Mouse (Mus musculus) left cerebral cortex, adult 18-20 months (tissue): Measurements from ENCODE around the gene Plin4. TPM values are rescaled to one million over a fixed set of nuclear protein-coding genes. Genes with fewer than 3 reads are reported as not detected.
"Not testable (repeated sequence)": the region's sequence is repeated elsewhere in the genome, so short reads cannot be mapped to it uniquely, and the experiment has no call there.

Source experiments
- DNase-seq, 2 experiments: peaks; one replicate each; pipeline ENCODE4 v3.0.0; 2021 to 2022; ENCODE audit warnings: low spot score in 2 of 2, mixed read lengths in 1 of 2
- total RNA-seq, 2 experiments: library from RNA; stranded (reverse); gene quantifications; 2 replicates each; pipeline ENCODE4 v1.2.3; 2021

Gene Plin4
- total RNA-seq, 2 experiments from 2014 or later = 2.6 to 3.4 TPM

- DNase-seq = no peak
Measured at GRCm38 (mm10) chr17:56066451-56066850, 43.2 kb downstream of the Plin4 start.

DNA sequence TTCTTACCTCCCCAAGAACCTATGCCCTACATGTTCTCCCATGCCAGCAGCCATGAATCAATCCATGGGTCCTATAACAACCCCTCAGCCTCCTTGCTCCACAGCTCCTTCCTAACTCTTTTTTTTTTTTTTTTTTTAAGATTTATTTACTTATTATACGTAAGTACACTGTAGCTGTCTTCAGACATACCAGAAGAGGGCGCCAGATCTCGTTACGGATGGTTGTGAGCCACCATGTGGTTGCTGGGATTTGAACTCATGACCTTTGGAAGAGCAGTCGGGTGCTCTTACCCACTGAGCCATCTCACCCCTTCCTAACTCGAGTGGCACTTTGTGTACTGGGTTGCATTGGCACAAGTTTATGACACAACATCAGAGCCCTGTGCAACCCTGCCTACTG, 43.9 kb downstream of the Plin4 start:
- not testable (repeated sequence) for DNase-seq

GRCm38 (mm10) chr17:56062081-56062480, 47.5 kb downstream of the Plin4 start:
- DNase-seq = no peak

DNA sequence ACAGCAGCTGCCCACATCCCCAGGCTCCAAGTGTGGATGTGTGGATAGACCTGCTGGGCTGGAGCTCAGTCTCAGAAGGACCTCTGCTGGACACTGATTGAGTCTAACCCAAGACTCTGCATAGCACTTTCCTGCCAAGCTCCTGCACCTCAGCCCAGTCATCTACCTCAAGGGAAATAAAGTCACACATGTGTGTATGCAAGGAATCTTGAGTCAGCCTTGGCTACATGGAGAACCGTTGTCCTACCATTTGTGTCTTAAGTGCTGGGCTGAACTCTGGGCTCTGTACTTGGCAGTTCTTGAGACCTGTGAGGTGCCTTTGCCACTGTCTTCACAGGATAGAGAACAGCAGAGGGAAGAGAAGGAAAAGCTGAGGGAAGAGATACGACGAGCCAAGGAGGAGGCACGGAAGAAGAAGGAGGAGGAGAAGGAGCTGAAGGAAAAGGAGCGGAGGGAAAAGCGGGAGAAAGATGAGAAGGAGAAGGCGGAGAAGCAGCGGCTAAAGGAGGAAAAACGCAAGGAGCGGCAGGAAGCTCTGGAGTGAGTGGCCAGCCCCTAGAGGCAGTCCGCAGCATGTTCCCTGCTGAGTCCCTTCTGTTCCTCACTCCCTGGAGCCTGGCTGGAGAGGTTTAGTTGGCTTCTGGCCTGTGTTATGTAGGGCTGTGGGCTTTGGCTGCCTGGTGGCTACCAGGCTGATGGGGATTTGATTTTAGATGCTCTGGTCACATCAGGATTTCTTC, 52.1 kb downstream of the Plin4 start:
- DNase-seq = no peak

DNA sequence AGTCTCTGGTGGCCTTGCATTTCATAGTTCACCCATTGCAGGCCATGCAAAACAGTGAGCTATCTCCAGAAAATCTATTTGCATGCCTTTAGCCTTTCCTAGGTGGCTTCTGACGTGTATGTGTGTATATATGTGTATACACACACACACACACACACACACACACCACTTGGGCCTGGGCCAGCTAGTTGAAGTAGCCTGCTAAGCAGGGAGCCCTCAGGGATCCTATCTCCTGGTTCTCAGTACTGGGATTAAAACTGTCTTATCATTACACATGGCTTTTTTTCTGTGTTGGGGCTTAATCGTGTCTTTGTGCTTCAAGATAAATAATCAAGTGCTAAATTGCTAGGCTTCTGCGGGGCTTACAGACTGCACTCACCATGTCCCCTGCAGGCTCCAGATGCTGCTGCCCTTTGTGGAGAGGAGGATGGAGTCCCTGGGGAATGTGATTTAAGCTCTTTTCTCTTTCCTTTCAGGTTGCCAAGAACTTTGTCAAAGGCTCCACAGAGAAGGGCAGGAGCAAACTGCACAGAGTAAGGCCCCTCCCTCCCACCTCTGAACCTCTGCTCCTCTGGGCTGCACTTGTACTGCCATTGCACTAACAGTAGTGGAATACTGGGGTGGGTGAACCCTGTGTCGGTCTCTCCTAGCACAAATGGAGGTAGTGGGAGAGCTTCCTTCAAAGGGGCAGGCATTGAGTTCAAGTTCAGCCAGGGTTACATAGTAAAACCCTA, 53.5 kb downstream of the Plin4 start:
- DNase-seq = no peak

GRCm38 (mm10) chr17:56054938-56055337, 54.7 kb downstream of the Plin4 start:
- DNase-seq = no peak

GRCm38 (mm10) chr17:56051369-56051768, 58.2 kb downstream of the Plin4 start:
- no peak for DNase-seq

Other genes starting within 250 kb of the Plin4 start
- 1 to 10 TPM; 5.5 to 6.2 TPM for gene Zfp119a, start 230.9 kb downstream of the Plin4 start, total RNA-seq
- 1 to 10 TPM; 6.1 to 8.8 TPM for gene Zfp959, start 217.7 kb downstream of the Plin4 start, total RNA-seq
- 1 to 10 TPM; 3.3 to 4.2 TPM for gene Zfp119b, start 160.3 kb downstream of the Plin4 start, total RNA-seq
- gene Ebi3, start 157.2 kb downstream of the Plin4 start, total RNA-seq = 1 to 10 TPM; 1.3 to 1.8 TPM
- 10 to 100 TPM; 15.0 to 15.2 TPM for gene Yju2, start 150.7 kb downstream of the Plin4 start, total RNA-seq
- gene Shd, start 139.3 kb downstream of the Plin4 start, total RNA-seq = 10 to 100 TPM; 39.2 to 41.0 TPM
- gene Fsd1, start 123.3 kb downstream of the Plin4 start, total RNA-seq = 10 to 100 TPM; 81.3 to 86.5 TPM
- 1 to 10 TPM; 1.9 to 2.8 TPM for gene Stap2, start 104.2 kb downstream of the Plin4 start, total RNA-seq
- gene Mpnd, start 104.1 kb downstream of the Plin4 start, total RNA-seq = 10 to 100 TPM; 85.0 to 94.3 TPM
- 10 to 100 TPM; 36.4 to 39.3 TPM for gene Sh3gl1, start 73.2 kb downstream of the Plin4 start, total RNA-seq
- gene Chaf1a, start 69.4 kb downstream of the Plin4 start, total RNA-seq = 1 to 10 TPM; 1.9 to 2.7 TPM
- 10 to 100 TPM; 84.1 to 97.8 TPM for gene Ubxn6, start 34.8 kb downstream of the Plin4 start, total RNA-seq
- gene Hdgfl2, start 30.2 kb downstream of the Plin4 start, total RNA-seq = 10 to 100 TPM; 90.6 to 95.8 TPM
- gene Plin5, start 7.8 kb upstream of the Plin4 start, total RNA-seq = under 1 TPM; 0.37 to 0.60 TPM
- 1 to 10 TPM; 1.8 to 3.6 TPM for gene Lrg1, start 12.2 kb upstream of the Plin4 start, total RNA-seq
- 100 to 1,000 TPM; 116 to 117 TPM for gene Sema6b, start 30.5 kb upstream of the Plin4 start, total RNA-seq
- 1 to 10 TPM; 6.8 to 7.9 TPM for gene Tnfaip8l1, start 52.7 kb upstream of the Plin4 start, total RNA-seq
- gene Mydgf, start 74.1 kb upstream of the Plin4 start, total RNA-seq = 10 to 100 TPM; 38.8 to 40.9 TPM
- 10 to 100 TPM; 59.7 to 69.5 TPM for gene Dpp9, start 109.1 kb upstream of the Plin4 start, total RNA-seq
- gene Fem1a, start 147.0 kb upstream of the Plin4 start, total RNA-seq = 10 to 100 TPM; 29.9 to 31.9 TPM
- 1 to 10 TPM; 5.2 to 7.6 TPM for gene Ticam1, start 167.0 kb upstream of the Plin4 start, total RNA-seq
- gene Plin3, start 183.1 kb upstream of the Plin4 start, total RNA-seq = 10 to 100 TPM; 11.9 to 15.1 TPM
- not detected for gene Arrdc5, start 190.5 kb upstream of the Plin4 start, total RNA-seq
- 1 to 10 TPM in 1 of 2 experiments, under 1 TPM in 1; 0.35 to 1.1 TPM for gene Uhrf1, start 193.5 kb upstream of the Plin4 start, total RNA-seq
- 10 to 100 TPM; 59.1 to 64.7 TPM for gene Kdm4b, start 216.3 kb upstream of the Plin4 start, total RNA-seq